Mouse (Mus musculus) spleen, postnatal 36 days (tissue): ENCODE measurements at regions not wholly inside any gene's neighbourhood (a gene's known extent, or its start where the extent isn't known, plus 50 kb on each side); places are given as distances from the start of the nearest gene placed in this dataset.

ENCODE experiments used
- DNase-seq, 2 experiments: peaks; one replicate each; pipeline ENCODE4 v3.0.0; 2022; ENCODE audit warnings: low spot score in 2 of 2, mixed read lengths in 1 of 2

DNA sequence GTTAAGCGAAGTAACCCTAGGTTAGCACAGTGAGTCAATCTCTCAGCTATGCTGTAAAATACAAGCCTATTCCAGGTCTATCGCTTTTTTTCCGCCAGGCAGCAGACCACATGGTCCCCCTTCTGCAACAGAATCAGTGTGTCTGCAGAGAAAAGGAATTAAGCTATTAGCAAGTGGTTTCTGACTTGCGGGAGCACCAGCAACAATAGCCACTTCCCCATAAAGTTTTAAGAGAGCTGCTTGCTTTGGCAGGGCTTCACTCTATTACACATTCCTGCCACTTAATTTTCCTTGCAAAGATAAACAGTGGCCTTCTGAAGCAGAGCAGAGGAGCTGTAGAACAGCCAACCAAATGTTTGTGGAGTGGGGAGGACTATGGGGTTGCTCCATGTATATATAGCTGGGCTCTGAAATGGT, 59.8 kb upstream of the Osmr start:
- DNase-seq = no peak

DNA sequence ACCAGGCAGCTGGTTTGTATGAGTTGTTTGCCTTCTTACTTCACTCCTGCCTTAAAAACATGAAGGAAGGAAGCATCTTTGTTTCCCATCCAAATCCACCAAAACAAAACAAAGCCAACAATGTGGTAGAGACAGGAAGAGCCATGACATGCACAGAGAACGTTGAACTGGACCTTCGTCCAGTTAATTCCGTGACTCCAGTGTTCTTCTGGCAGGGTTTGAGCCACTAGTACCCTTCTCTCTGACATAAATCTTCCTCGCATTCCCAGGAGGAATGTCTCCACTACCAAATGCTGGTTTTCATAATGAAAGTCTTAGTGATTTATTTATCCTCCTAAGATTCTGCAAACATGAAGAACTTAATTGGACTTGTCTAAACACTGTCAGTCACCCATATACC, 66.7 kb upstream of the Osmr start:
- DNase-seq = no peak

DNA sequence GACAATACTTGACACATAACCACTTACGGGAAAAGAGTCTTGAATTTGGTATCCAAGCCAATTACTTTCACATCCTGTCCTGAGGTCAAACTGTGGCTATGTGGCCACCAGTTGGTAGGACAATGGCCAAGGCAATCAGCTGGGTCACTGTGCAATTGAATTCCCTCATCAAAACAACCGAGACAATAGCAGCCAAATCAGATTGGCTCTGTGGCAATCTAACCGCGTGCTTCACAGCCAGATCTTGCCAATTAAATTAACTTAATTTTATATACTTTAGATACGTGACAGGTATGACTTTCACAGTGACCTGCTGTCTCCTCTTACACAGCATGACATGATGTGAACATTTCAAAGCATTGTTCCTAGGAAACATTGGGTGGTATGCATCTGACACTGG, 74.5 kb upstream of the Osmr start:
- DNase-seq = no peak

DNA sequence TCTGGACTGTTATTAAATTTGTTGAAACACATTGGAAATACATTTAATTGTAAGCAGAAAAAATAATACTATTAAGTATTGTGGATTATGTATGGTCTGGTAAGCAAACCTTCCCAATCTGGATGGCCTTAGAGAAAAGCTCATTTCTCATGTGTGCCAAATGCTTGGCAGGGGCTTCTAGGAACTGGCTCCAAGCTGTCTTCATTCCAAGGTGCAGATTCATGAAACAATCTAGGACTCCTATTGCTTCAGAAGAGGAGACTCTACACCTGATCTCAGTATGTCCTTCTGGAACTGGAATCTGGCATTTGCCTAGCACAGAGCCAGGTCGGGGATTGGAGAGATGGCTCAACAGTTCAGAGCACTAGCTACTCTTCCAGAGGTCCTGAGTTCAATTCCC, 74.9 kb upstream of the Osmr start:
- DNase-seq = no peak

DNA sequence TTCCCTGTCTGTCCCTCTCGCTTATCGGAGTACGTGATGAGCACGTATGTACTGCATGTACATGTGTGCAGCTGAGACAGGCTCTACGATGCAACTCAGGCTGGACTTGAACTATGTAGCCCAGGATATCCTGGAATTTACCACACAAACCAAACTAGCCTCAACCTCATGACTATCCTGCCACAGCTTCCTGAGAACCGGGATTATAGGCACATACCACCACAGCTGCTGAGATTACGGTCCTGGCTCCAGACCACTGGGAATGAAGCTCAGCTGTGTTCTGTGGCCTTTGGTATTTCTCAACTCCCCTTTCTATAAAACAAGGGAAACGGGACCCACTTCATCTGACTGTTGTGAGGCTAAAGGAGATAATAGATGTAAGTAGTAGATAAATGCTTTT, 75.7 kb upstream of the Osmr start:
- no peak for DNase-seq

DNA sequence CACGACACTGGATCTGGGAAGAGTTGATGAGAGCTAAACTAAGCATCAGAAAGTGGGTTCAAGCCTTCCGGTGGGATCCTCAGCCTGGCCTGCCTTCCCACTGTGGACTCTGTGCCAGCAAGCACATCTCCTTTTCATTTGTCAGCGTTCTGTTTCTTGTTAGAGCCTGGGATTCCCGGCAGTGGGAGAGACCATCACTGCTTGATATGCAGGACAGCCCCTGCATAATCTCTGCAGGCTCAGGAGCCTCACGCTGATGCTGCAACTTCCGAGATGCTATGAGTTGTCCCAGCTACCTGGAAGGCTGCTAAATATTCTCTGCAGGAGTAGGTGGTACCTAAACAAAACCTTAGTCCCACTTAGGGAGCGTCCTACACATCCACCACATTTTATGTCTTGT, 78.8 kb upstream of the Osmr start:
- no peak for DNase-seq

DNA sequence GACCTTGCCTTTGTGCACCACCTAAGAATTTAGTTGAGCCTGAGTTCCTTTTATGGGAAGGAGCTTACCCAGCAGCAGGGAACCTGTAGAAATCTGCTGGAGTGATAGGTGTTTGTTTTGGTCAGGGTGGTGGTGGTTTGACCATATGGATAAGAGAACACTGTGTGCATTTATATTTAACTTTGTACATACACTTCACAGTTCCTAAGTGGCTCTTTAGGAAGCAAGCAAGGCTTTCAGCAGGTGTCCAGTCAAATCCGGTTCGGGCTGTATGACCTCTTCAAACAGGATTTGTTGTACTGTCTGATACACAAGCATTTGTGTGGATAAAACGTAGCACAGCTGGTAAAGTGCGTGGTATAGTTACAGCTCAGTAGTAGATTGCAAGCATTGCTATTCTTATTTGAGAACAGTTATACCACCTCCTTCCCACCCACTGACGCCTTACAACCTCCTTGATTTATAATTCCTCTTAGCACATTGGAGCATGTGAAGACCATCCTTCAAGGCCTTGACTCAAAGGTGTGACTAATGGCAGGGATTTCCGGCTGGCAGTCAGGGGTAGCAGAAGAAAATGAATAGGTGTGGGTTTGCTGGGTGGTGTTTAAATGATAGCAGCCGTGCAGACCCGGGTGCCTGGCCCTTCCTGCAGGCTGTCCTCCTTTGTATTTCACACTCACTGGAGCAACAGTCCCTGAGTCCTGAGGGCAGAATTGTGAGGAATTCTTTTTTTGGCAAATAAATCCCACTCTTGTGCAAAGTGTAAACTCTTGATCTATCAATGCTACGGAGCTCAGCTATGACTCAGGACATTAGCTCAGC, 79.4 kb upstream of the Osmr start:
- DNase-seq = no peak

DNA sequence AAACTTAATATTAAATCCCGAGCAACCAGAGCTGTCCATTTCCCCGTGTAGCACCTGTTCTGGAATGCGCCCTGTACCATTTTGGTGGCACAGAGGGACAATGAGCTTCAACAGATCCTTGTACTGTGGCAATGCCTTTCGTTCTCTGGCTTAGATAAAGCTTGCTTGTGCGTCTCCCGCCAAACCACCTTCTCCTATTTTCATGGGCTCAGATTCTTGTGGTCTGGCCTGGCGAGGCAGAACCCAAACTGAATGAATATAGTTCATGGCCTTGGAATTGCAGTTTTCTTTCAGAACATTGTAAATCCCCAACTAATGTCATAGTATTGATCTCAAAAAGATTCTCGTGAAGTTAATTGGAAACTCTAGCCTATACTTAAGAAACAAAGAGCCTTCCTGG, 85.1 kb upstream of the Osmr start:
- DNase-seq = no peak

DNA sequence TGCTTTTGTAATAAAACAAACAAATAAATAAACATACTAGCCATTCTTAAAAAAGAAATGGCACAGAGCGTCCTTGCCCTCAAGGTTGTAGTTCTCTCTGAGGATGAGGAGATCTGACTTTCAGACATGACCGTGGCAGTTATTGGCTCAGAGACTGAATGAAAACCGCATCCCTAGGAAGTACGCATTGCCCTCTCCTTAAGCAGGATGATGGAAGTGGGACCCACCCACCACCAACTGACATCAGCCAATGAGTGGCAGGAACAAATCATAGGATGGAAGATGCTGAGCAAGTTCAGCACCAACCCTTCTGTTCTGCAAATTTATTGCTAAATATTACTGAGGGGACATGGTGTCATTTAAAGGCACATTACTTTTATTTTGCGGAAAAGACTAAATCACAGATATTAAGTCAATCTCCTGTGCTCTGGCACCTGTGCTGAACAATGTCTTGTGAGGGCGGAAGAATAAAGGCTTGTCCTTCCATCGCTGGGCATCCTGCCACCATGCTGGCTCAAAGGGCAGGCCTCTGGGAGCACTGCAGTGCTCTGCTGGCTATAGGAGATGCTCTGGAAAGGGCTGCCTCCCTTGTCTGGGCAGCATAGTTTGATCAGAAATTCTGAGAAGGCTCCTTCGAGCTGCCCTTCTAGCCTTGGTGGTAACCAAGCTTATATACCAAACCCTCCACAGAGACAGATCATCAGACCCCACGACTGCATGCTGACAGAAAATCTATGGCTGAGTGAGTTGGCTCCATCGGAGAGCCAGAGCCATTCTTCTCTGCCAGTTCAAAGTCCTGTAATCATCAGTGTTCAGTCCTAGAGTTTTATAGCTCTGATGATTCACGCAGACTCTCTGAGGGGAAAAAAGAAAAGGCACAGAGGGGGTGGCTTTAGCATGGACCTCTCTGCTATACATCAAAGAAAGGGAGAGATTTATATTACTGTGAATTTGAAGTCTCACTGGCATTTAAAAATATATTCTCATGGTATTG, 86.3 kb upstream of the Osmr start:
- no peak for DNase-seq

DNA sequence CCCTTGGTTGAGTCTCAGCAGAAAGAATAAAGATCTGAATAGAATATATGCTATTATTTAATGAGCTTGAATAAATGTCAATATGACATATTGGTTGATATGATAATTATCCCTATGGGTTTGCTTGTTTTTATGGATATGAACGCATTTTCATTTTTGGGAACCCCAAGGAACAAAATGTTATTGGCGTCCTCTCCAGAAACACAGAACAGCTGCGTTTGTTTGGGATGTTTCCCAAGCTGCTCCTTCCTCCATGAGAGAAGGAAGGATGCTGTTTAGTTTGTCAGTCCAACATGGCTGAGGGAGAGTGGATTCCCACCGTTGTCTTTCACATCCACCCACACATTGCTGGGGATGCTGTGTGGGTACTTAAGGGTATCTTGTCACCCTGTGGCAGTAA, 89.9 kb upstream of the Osmr start:
- no peak for DNase-seq

DNA sequence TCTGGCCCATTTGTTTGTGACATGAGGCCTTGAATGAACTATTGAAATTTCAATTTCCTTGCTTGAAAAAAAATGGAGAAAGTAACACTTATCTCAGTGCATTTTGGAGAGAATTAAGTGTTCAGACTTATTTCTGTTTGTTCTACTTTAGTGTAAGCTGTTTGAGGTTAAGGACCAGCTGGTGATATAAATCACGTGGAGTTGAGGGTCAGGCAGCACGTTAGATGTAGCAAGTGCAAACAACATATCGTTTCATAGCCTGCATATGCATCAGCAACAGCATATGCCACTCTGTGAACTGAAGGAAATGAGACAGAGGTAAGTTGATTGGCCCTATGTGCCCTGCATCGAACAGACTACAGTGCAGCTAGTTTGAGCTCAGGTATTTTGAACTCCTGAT, 90.7 kb upstream of the Osmr start:
- no peak for DNase-seq

DNA sequence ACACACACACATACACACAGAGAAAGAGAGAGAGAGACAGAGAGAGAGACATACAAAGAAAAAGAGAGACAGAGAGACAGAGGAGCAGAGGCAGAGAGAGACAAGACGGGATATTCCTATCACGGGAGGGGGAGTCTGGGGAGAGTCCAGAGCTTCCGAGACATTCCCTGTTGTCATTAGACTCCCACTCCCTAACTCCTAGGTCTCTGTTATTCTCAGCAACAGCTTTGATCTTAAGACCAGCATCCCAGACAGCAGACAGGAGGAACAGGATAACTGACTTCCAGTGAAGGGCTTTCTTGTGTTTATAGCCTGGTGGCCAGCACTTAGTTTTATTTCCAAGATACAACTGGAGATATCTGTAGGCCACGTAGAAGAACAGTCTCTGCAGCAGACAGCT, 99.6 kb upstream of the Osmr start:
- no peak for DNase-seq

DNA sequence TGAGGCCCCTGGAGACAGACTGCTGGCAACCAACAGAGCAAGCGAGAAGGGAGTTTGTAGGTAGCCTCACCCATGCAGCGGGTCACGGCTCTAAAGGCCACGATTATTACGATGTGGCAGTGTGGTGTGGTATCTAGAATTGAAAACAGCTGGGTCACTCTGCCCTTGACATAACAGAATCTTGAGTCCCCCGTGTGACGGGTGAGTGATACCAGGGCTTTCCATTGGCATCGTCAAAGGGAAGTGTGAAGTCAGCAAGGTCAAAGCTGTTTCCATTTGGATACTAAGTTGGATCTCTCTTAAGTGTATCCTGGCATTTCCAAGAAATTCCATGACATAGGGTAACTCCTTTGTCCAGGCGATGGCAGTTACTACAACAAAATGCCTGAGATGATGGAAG, 106.7 kb upstream of the Osmr start:
- no peak for DNase-seq

DNA sequence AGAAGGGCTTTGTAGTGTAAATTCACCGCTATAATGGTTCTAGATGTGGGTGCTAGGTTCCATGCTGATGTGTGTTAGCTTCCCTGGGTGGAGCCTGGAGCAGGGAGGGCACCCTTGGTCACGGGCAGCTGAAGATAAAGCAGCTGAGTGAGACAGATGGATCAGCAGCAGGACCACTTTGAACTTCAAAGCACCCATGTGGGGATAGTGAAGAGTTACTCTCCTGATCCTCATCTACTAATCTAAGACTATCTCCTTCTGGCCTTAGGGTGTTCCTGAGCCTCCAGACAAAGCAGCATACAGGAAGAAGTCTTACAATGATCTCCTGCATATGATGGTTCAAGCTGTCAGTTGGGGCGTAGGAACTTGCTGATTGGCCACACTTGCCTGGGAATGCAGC, 107.1 kb upstream of the Lifr start:
- DNase-seq = no peak

DNA sequence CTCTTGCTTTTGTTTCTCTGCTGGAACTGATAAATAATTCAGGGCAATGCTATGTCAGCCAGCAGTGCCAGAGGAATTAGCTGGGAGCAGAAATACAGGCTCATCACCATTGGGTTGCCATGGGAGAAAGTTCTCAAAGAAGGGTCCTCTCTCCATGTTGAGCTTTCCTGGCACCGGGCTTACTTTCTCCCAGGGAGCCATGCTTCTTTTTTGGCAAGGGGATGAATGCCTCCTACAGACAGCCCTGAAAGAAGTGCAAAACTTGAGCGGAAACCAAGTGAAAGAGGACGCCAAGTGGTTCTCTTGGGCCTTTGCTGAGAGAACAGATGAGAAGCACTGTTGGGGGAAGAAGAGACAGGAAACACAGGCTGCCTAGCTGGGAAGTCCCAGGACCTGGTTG, 102.2 kb upstream of the Lifr start:
- DNase-seq = no peak

DNA sequence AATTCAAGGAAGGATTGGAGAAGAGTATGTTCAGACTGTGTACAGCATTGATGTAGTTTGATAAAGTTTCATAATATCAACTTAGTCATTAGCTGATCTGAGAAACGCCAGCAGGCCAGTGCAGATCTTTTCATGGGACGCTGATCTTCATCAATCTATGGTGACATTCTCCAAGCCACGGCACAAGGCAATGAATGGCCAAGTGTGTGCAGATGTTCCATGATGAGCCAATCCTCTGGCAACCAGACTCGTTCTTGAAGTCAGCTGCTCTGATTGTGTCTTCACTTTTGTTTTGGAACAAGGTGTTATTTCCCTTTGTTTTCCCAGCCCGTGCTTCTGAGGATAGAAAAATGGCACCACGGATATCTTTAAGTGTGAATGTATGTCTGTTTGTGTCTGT, 101.3 kb upstream of the Lifr start:
- no peak for DNase-seq

DNA sequence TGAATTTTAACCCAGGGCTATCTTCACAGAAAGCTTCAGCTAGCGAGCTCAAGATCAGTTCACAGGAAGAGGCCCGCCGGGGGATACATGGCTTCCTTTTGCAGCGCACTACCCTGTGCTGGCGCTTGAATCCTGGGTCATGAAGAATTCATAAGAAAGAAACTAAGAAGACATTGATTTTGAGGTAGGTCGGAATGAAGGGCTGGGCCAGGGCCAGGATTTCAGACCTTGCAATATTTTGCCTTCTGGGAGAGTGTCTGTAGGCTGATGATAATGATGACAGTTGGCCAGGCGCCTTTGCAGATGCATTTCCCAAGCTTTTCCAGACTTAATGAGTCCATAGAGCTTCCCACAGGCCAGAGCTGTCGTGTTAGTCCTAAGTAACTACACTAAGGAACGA, 97.2 kb upstream of the Lifr start:
- DNase-seq = no peak

DNA sequence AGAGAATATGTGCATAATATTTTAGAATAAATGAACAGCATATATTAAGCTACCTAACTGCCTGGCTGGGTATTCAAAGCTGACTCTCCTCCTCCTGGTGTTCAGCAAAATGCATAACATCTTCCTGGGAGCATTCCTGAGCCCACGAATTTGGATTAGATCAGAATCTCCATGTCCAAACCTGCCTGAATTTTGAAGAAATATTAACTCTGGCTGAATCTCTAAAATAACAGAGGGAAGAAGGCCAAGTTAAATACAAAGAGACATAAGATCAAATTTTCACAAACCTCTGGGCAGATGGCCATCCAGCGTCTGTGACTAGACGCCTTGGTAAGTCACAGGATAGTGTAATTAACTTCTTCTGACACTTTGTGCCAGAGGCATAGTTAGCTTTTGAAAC, 95.2 kb upstream of the Lifr start:
- DNase-seq = no peak

DNA sequence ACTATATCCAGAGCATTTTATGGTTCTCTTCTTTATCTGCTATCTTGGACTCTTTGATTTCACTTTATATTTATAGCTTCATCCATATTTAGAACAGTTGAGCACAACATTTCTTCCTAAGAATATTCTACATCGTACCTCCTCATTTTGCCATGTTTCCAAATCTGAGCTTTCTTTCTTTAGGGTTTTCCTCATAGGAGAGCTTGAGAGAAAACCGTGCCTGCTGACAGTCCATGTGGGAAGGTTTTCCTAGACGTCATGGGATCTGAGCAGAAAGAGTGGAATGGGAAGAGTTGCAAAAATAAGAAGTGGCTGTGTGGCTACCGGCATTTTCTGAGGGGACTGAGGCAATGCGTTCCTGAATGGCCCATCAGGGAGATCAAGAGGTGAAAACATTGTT, 92.5 kb upstream of the Lifr start:
- DNase-seq = no peak

DNA sequence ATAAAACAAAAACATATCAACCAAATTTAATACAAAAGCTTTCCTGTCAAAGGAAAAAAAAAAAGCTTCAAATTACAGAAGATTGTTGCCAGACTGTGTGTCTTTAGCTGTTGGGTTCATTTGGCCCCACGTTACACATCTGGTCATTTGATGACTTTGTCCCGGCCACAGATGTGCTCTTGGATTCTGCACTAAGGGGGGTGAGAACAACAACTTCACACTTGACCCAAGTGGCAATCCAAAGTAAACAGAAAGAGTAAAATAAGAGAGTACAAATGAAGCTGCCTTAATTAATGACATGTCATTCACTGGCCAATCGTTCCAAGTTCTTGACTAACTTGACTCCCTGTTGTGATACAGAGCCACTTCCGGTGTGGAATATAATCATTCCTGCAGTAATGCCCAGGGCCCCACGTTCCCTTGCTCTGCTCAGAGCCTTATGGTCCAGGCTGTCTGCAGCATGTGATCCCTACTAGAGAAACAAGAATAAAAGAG, 91.8 kb upstream of the Lifr start:
- no peak for DNase-seq

DNA sequence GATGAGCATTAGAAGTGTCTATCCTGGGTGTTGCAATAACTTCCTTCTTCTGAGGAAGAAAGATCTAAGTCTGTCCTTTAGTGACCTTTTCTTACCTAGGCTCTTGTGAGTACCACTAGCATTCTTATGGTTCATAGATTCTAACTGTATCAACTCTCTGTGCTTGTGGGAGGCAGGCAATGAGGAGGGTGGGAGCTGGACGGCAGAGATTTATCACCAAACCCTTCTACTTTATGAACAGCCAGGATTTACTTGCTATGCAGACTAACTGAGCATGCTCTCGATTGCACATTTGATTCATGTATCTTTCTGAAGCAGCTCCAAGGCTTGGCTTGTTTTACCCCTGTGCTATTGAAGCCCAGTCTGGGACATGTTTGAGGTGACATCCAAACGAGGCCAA, 90.7 kb upstream of the Lifr start:
- DNase-seq = no peak

DNA sequence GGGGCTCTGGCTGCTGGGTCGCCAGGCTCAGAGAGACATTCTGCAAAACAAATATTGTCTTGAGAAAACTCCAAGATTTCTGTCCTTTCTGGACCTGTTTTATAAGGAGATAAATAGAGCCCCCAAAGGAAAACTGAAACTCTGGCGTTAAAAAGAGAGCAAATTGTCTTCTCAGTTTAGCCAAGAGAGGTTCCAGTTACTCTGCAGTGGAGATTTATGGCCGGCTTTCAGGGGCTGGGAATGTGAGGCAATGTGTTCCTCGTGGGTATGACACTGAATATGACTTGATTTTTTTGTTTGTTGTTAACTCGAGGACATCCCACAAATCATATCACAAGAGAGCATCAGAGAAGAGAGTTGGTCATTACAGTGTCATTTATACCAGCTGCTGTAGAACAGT, 88.2 kb upstream of the Lifr start:
- no peak for DNase-seq

DNA sequence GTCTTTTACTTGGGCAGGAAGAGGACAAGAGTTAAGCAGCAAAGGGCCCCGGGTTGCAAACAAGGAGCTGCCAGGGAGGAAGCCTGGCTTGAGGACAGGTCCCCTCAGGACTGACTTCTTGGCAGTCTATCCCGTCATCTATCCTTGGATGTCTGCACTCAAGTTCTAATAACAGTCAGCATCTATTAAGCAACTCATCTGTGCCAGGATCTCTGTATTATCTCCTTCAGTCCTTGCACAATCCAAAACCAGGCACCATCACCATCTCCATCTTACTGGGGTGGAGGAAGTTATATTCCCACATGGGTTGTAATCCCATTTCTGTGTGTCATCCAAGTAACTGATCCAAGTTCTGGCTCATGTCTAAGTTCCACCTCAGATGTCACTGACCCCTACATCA, 87.1 kb upstream of the Lifr start:
- DNase-seq = no peak
